Mouse (Mus musculus): Measurements from ENCODE around the gene Hoxb7.

Gene Hoxb7

DNA sequence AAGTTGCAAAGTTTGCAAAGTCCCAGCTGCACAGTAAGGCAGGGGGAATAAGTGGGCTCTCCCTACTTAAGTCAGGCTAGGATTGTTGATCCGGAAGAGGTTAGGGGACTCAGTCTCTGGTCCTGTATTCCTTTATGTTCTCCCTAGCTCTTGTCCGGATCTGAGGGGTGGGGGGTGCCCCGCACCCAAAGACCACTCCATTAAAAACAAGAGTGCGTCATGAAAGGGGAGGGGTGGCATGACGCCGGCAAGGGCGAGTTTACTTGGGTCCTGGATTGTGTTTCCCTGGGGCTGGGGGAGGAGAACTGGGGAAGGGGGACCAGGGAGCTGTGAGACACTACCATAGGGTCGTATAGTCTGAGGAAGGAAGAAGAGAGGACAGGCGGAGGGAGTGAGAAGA lies 13.4 kb downstream of the Hoxb7 start:
- DNase-seq (ENCODE audit: low spot score in 2 of 2), result no peak

DNA sequence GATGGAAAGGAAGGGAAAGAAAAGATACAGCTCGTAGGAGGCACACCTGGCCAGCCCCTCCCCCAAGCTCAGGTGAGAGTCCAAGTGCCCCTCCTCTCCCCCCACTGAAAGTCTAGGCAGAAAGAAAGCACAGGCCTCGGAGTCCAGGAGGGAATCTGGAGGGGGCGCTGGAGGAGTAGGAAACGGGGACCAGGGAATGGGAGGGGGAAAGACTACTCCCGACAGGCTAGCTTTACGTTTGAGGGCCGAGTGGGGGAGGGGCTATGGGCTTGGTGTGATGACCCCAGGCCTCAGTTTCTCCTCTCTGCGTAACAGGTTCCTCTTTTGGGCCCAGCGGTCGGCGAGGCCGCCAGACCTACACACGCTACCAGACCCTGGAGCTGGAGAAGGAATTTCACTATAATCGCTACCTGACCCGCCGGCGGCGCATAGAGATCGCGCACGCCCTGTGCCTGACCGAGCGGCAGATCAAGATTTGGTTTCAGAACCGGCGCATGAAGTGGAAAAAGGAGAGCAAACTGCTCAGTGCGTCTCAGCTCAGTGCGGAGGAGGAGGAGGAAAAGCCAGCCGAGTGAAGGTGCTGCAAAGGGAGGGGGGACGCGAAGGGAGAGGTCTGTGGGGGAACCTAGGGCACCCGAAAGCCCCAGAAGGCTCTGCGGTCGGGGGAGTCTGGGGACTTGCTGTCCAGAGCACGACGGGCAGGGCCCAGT lies 14.1 kb downstream of the Hoxb7 start:
- DNase-seq (ENCODE audit: low spot score in 2 of 2), result no peak

GRCm38 (mm10) chr11:96301064-96301431 lies 14.6 kb downstream of the Hoxb7 start:
- no peak for DNase-seq (ENCODE audit: low spot score in 2 of 2)

DNA sequence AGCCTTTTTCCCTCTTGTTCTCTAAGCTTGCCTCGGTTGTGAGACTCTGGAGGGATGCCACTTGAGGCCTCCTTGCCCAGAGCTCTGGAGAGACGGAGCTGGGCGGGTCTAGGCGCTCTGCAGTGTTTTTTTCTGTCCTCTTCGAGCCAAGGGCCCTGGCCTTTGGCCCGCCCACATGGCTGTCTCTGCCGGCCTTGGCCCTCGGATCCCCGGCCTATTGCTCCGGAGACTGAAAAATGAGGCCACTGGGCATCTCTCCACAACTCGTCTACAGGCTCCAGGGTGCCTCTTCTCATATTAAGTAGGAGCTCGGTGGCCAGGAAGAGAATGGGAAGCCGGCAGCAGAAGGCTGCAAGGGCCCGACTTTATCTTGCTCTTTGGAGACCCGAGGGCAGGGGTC lies 15.4 kb downstream of the Hoxb7 start:
- no peak for DNase-seq (ENCODE audit: low spot score in 2 of 2)

- no peak for DNase-seq (ENCODE audit: low spot score in 2 of 2)
Observed at GRCm38 (mm10) chr11:96302381-96303150, 16.1 kb downstream of the Hoxb7 start.

- no peak for DNase-seq (ENCODE audit: low spot score in 2 of 2)
Observed at GRCm38 (mm10) chr11:96303151-96304099, 17.0 kb downstream of the Hoxb7 start, which contains the start of gene Hoxb5. Hoxb5 (plus strand) TSS chr11:96303336.

DNA sequence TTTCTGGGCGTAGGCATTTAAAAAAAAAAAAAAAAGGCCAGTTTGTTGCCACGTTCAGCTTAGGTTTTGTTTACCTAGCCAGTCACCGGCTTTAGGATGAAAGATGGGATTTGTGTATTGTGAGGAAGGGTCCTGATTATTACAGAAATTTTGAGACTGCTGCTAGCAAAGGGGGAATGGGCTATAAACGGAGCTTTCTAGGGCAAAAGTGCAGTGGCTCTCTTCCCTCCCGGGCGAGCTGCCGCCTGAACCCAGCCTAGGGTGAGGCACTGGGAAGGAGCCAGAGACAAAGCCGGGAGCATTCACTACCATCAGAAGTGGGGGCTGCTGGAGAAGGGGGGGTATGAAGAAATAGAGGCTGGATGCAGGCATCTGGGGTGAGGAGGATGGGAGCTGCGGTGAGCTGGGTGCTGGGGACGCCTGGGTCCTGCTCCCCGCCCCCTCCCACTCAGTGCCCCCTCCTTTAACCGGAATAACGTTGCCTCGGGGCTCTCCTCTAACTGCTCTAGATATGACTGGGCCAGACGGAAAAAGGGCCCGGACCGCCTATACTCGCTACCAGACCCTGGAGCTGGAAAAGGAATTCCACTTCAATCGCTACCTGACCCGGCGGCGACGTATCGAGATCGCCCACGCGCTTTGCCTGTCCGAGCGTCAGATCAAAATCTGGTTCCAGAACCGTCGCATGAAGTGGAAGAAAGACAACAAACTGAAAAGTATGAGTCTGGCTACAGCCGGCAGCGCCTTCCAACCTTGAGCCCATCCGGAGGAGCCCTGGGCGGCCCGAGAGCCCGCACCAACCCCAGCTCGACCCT lies 18.2 kb downstream of the Hoxb7 start:
- peak in 1 of 2 experiments; percentile 25 for DNase-seq (ENCODE audit: low spot score in 2 of 2)

- DNase-seq (ENCODE audit: low spot score in 2 of 2), result no peak
Observed at GRCm38 (mm10) chr11:96305505-96306182, 19.2 kb downstream of the Hoxb7 start.

- DNase-seq (ENCODE audit: low spot score in 2 of 2), result peak in 1 of 2 experiments; percentile 25
Observed at GRCm38 (mm10) chr11:96306183-96306907, 19.9 kb downstream of the Hoxb7 start.

DNA sequence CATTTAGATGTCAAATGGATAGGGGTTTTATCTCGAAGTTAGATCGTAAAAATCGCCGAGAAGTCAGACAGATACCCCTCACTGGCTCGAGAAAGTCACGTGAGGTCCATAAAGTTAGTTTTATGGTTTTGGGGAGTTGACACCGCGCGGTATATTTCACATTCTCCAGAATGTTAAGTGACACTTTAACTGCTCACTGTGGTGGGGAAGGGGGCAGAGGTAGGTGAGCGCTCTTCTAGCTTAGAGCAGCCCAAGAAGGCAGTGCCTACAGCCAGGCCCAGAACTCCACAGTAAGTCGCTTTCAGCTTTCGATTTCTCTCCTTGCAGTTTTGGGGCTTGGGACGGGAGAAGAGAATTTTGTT lies 20.5 kb downstream of the Hoxb7 start:
- no peak for DNase-seq (ENCODE audit: low spot score in 2 of 2)

- peak in 1 of 2 experiments; percentile 4 for DNase-seq (ENCODE audit: low spot score in 2 of 2)
Observed at GRCm38 (mm10) chr11:96308763-96309162, 22.3 kb downstream of the Hoxb7 start.

DNA sequence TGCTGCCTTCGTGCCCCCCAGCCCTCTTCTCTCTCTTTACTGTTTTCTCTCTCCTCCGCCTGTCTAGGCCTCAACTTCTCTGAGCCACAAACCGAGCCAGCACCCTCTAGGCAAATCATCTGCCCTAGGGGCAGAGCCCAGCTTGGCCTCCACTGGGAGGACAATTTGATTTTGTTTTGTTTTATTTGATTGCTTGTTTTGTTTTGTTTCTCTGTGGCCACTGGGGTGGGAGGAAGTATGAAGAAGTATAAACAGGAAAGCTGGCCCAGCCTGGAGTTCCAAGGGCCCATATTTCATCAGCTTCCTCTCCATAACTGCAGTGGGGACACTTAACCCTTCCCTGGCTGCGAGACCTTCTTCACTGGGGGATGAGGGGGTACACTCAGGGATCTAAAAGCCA lies 22.9 kb downstream of the Hoxb7 start:
- peak in 1 of 2 experiments; percentile 13 for DNase-seq (ENCODE audit: low spot score in 2 of 2)

GRCm38 (mm10) chr11:96310183-96310938 lies 23.9 kb downstream of the Hoxb7 start:
- DNase-seq (ENCODE audit: low spot score in 2 of 2), result peak in 1 of 2 experiments; percentile 17

GRCm38 (mm10) chr11:96311097-96311496 lies 24.7 kb downstream of the Hoxb7 start:
- DNase-seq (ENCODE audit: low spot score in 2 of 2), result peak in 1 of 2 experiments; percentile 41

- DNase-seq (ENCODE audit: low spot score in 2 of 2), result peak; percentile 56 to 58
Observed at GRCm38 (mm10) chr11:96311520-96312417, 25.3 kb downstream of the Hoxb7 start.

- DNase-seq (ENCODE audit: low spot score in 2 of 2), result no peak
Observed at GRCm38 (mm10) chr11:96313134-96313533, 26.7 kb downstream of the Hoxb7 start.

GRCm38 (mm10) chr11:96313806-96314428 lies 27.5 kb downstream of the Hoxb7 start:
- peak in 1 of 2 experiments; percentile 23 for DNase-seq (ENCODE audit: low spot score in 2 of 2)

Data from urinary bladder, adult 18-20 months (tissue).